Mouse (Mus musculus): ENCODE data around the gene Ifnl3.

The Ifnl3 gene

DNA sequence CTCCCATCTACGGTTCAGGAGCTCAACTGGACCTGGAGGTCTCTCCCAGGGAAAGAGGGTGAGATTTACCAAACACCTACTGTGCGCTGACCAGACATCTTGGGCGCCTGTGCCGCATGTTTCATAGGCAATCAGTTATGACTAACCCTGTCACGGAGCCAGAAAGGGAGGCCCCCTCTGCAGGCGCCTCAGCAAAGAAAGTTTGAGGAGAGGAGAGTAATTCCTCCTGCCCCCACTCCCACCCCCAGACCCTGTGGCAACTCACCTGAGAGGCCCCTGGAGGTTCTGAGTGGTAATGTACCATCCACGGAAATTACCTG lies 23.2 kb downstream of the Ifnl3 start:
- in situ Hi-C loops (cut with MboI, MseI): no loop called here

DNA sequence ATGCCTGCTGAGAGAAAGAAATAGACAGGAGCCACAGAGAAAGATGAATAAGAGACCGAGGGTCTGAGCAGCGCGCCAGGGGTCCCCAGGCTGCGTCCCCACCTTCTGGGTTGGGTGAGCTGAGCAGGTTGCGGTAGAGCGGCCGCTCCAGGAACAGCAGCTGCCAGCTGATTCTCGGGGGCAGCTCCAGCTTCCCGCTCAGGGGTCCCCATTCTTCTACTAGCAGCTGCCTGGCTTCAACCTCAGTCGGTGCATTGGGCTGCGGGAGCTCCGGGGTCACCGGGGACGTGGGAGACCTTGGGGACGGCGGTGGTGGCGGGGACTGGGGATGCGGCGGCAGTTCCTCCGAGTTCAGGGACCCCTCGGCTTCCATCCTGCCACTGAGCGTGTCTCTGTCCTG lies 24.0 kb downstream of the Ifnl3 start:
- in situ Hi-C loops (cut with MboI, MseI): no loop called here

DNA sequence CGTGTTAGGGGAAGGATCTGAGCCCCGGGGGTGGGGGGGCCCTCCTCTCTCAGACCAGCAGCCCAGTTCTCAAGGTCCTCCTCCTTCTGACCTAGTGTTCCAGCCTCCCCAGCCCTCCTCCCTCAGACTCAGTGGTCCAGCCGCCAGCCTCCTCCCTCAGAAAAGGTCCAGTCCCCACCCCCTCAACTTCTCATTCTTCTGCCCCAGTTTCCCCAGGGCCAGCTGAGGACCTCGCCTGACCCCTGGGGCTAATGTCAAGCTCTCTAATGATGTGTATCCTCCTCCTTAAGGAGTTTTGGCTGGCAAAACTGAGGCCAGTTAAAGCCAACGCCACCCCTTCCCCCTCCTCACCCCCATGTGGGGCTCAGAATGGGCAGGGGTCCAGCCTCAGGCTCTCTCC lies 24.5 kb downstream of the Ifnl3 start, which contains the start of gene Nccrp1:
Gene Nccrp1 (minus strand): TSS at position 101 of the 400 bp plus-strand sequence.
- in situ Hi-C loops (cut with MboI, MseI): no loop called here

DNA sequence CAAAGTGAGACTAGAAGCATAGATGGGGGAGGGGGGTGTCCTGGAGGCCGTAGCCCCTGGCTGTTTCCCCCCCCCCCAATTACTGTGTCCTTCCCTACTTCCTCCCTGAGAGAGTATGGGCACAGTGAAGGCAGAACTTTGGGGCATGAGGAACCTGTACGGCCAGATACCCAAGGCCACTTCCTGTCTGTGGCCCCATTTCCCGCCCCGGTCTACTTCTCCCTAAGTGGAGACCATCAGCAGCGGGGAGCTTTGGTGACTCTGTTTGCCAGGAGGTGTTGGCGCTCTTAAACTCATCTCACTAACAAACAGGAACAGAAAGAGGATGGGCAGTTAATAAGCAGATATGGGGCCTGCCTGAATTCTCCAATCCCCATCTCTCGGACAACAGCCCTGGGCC lies 25.0 kb downstream of the Ifnl3 start:
- in situ Hi-C loops (cut with MboI, MseI): no loop called here

DNA sequence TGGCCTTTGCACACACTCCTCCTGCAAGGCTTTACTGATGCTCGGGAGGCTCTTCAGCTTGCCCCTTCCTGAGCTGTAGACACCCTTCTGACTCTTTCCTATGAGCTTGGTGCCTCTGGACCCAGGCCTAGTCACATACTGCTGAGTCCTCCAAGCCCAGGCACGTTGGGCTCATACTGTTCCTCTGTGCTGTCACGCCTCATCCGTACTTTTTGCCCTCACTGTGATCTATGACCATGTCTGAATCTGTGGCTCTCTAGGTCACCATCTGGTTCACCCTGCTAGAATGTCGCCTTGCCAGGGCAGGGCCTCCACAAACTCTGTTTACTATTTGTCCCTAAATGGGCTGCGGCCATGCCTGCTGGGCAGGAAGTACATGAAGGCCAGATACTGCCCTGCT lies 30.4 kb downstream of the Ifnl3 start:
- in situ Hi-C loops (cut with MboI, MseI): no loop called here

DNA sequence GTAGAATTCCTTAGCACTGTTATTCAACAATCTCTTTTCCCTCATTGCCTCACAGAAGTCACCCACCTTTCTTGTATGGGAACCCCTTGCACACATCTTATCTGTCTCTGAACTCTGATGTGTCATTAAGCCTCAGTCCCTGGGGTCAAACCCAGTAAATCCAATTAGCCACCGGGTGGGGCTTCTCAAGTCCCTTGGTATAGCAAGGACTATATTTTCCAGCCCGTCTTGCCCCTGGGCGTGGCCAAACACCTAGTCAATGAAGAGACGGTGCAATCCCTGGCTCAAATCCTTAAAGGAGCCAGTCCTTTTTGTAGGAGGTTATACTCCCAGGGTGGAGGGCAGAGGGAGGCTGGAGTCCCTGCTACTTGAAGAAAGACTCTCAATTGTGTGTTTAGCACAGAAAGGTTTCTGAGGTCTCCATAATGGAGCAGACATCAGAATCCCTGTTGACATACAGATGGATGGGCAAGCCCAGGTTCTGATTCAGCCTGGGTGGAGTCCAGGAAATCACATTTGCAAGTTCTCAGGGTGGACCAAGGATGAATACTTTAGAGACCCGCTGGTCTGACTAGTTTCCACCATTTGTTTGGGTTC lies 33.4 kb downstream of the Ifnl3 start:
- in situ Hi-C loops (cut with MboI, MseI): no loop called here

DNA sequence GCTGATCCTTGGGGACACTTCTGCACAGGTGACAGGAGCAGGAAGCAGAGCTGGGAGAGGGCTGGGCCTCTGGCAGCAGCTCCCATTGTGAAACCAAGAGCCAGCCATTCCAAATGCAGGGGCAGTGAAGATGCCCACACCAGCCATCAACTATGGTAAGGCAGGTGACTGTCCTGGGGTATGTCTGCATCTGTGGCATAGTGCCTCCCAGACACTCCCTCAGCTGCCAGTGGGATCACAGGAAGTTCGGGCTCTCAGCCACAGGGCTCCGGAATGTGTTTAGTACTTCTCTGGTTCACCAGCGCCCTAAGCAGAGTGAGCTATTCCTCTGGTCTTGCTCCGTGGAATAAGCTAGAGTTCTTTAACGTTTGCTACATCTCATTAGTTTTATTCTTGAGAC lies 34.4 kb downstream of the Ifnl3 start:
- in situ Hi-C loops (cut with MboI, MseI): no loop called here

DNA sequence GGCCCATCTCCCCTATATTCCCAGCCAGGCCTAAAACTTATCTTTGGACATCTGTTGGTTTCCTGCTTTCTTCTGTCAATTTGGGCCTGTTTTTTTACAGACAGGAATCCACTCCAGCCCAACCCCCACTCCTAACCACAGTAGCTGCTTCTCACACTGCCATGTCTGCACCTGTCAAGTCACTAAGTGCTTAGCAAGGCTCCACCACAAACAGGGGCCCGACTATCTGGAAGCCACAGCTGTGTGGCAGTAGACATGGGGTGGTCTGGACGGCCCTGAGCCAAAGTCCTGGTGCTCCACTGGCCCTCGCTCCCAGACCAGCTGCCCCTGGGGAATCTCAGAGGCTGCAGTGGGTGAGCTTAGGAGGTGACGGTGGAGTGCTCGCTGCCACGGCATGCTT lies 35.1 kb downstream of the Ifnl3 start:
- in situ Hi-C loops (cut with MboI, MseI): no loop called here

DNA sequence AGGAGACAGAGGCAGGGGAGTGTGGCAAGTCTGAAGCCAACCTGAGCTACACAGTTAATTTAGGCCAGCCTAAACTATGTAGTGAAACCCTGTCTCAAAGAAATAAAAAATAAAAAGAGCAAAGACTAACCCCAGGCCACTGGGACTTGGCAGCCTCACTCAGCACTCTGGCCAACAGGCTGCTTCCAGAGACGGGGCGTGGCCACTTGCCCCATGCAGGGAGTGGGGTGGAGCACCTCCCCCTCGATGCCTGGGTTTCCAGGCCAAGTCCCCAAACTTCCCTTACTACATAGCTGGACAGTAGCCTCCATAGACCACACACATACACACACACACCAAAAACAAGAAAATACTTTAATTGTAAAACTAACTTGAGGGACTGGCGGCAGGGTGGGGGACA lies 35.9 kb downstream of the Ifnl3 start:
- in situ Hi-C loops (cut with MboI, MseI): no loop called here

DNA sequence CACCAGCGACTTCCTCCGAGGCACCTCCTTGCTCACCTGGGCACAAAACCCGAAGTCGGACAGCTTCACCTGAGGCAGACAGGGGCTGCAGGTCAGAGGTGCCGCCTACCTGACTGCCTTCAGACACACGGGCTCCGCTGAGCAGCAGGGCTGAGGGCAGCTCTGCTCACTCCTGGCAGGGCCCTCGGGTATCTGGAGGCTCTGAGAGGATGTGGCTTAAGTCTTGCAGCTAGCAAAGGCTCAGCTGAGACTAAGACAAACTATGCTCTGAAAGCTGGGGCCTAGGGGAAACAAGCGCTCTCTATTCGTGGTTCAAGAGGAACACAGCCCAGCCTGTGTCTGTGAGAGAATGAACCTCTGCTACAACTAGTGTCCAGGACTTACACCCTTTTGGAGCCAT lies 38.2 kb downstream of the Ifnl3 start:
- in situ Hi-C loops (cut with MboI, MseI): no loop called here

DNA sequence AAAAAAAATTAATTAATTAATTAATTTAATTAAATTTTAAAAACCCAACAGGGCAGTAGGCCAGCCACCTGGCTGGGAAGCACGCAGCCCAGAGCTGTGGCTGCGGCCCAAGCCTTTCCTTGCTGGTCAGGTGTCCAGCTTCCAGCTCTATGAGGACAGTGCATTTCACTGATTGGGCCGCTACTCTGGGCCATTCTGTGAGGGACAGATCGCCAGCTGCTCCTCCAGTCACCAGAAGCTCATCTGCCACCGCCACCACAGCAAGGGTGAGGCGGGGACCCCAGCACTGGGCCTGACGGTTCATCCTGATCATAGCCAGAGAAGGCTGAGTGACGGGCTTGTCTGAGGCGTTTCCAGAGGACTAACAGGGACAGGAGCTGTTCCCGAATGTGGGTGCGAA lies 39.3 kb downstream of the Ifnl3 start:
- in situ Hi-C loops (cut with MboI, MseI): no loop called here

DNA sequence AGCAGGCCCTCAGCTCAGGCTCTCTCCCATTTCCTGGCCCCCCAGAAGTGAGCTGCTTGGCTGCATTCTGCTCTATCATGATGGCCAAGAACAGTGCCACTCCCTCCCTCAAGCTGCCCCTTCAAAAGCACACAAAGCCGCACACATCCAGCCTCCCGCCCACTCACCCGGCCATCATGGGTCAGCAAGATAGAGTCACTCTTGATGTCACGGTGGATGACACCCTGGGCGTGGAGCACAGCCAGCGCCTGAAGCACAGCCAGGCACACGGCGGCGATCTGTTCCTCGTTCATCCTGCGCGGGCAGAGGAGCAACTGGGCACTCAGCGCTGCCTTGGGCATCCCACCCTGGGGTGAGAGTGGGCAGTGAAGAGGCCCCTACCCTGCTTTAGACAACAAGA lies 39.7 kb downstream of the Ifnl3 start:
- in situ Hi-C loops (cut with MboI, MseI): no loop called here

DNA sequence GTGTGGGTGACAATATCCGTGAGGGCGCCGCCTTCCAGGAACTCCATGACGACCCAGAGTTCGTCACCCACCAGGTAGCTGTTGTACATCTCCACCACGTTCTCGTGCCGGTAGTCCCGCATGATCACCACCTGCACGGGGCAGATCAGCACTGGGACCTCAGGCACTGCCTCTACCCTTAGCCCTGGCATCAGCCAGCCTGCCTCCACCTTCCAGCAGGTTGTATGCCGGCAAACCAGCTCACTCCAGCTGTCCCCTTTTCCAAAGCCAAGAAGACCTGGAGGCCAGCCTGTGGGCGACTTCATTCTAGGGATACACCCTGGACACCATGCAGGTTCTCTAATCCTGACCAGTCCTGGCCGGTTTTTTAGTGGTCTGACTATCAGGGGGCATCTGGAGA lies 40.3 kb downstream of the Ifnl3 start:
- in situ Hi-C loops (cut with MboI, MseI): no loop called here

DNA sequence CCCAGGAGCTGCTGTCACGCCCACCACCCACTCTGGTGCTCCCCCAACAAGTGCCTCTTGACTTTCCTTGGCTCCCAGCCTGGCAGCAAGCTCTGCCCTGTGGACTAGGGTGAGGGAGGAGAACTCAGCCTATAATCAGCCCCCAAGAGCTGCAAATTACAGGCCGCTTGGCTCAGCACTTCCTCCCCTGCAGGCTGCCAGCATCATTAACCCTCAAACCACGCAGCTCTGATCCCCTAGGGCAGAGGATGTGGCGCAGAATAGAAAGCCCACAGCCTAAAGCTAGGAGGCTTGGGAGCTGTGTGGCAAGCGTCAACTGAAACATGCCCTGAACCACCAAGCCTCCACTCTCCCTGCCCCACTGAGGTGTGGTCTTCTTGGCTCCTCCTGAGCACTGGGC lies 42.8 kb downstream of the Ifnl3 start:
- in situ Hi-C loops (cut with MboI, MseI): loop anchor here in 1 of 2 experiments (5.0 kb wide), 1 partner anchor 37 kb away; no protein-coding TSS in a partner anchor

DNA sequence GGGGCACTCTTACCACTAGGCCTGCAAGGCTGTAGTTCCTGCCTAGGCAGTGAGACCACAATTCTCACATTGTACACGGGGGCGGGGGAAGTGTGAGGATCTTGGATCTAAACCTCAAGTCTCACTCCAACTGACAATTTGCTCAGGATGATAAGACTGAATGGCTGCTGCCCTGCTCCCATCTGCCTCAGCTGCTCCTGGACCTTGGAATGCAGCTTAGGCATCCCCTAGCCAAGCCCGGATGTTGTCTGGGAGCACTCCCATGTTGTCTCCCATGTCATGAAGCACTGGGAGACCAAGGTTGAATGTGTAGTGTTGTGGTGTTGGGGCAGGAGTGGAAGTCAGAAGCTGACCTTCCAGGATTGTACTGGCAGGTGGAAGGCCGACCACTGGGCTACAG lies 44.9 kb downstream of the Ifnl3 start:
- in situ Hi-C loops (cut with MboI, MseI): loop anchor here in 1 of 2 experiments (5.0 kb wide), 1 partner anchor 35 kb away; no protein-coding TSS in a partner anchor

DNA sequence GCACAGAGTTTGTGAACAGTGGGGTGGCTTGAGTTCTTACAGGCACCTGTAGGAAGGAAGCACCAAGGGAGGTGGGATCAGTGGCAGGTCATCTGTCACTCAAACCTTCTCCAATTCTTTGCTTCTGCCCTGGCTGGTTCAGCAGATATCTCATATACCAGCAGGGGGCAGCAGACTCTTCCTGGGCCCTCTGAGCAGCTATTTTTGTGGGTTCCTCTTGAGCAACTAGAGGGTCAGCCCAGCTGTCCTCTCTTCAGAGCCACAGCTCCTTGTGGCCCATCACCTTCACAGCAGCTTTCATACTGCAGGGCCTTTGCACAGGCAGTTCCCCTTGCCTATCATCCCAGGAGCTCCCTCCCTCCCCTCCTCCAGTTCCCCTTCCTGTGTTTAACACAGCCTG lies 45.6 kb downstream of the Ifnl3 start:
- in situ Hi-C loops (cut with MboI, MseI): loop anchor here in 1 of 2 experiments (5.0 kb wide), 1 partner anchor 34 kb away; no protein-coding TSS in a partner anchor

DNA sequence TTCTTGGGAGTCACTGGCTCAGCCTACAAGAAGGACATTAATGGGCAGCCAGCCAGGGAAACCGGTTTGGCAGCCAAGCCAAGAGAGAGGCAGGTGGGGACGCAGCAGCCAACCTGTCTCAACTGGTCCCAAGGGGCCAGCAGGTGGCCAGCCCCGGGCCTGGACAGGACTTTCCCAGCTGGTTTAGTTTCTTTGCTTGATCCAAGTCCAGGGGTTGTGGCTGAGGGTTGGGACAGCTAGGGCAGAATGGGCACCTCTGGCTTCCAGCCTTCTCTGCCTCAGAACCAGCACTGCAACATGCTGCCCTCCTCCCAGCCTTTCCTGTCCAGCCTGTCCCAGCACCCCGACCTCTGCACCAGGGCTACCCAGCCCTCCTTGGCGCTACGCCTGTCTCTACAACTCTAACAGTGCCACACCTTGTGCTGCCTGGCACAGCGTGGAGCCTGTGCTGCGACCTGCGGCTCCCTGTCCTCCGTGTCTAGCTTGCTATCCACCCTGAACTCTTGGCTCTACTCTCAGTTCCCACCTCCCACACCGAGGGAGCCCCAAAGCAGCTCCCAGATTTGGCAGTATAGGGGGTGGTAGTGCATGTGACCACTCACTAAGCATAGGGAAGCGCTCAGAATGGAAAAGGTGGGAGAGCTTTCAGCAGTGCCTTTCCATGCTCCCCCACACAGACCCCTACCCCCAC lies 47.8 kb downstream of the Ifnl3 start:
- in situ Hi-C loops (cut with MboI, MseI): no loop called here

DNA sequence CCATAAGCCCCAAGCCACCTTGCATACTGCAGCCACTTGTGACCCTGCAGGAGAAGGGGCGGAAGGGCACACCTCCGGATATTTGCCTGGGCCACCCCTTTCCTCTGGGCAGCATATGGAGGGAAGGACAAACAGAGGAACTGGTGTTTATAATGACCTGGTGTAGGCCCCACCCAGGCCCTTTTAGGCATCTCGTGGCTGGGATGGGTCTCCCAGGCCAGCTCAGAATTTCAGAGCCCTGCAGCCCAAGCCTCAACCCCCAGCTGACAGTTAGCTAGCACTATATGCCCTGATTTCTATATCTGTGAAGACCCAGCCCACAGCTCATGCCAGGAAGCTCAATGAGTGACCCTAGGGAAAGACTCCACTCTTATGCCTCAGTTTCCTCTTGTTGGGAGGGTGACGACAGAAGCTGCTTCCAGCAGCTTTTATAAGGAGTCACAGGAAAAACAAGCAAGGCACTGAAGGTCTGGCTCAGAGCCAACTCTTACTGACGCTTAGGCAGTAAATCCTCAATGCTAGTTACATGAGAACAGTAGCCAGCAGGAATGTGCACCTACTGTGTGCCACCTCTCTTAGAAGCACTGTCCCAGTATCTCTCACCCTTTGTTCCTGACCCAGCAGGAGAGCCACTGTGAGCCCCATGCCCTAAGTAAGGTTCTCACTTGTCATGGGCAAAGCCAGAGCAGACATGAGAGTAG lies 48.5 kb downstream of the Ifnl3 start:
- in situ Hi-C loops (cut with MboI, MseI): no loop called here

DNA sequence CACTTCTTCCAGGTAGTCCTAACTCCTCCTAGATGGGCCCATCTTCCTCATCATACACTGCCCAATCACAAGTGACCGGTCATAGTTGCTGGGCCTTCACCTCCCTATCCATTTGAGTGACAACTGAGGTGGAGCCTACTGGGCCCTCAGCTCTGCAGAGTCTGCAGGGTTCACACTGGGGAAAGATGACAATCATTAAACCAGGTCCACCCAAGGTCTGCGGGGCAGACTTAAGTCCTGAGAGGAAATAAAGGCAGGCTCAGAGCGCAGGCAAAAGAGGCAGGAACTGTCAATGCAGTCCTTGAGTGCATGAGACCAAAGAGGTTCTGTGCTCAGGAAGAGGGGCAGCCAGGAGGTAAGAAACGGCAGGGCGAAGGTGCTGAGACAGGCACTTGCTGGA lies 50.1 kb downstream of the Ifnl3 start:
- in situ Hi-C loops (cut with MboI, MseI): no loop called here

DNA sequence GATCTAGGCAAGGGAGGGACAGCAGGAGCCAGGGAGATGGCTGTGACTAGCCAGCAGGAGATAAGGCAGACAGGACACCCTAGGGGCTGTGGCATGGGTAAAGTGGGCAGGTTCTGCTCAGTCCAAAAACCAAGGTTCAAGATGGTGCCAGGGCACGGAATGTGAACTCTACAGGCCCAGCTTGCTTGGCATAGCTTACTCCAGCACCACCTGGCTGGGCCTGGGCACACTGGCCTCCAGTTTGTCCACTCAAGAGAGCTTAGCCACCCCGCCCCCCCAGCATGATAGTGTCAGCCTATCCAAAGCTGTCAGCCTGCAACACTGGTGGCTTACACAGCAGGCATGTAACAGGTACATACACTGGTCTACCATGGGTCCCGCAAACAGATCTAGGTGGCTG lies 50.6 kb downstream of the Ifnl3 start:
- in situ Hi-C loops (cut with MboI, MseI): no loop called here

All from T-helper 17 cell (primary cell).